Mouse (Mus musculus): Measurements from ENCODE around the gene Mtx1. TPM values are rescaled to one million over a fixed set of nuclear protein-coding genes. Genes with fewer than 3 reads are reported as not detected.

Gene Mtx1
- polyA plus RNA-seq, 1 experiment from 2014 or later: 231 TPM

- WGBS: 93% methylated on average over 27 of the region's 27 CpGs
- H3K9me3 ChIP-seq (ENCODE audit: control insufficient read depth, low read length): no peaks in the 10 kb centered on the region
- peaks cover 21% of the 10 kb centered on the region for H3K36me3 ChIP-seq (ENCODE audit: control insufficient read depth, insufficient read depth, low read length)
- H3K27ac ChIP-seq (replicated peaks; ENCODE audit: low read depth, low read length): no peak overlapping the region; the same call in 1 of the 2 replicates
- no peaks in the 10 kb centered on the region for H3K27me3 ChIP-seq (ENCODE audit: control insufficient read depth, insufficient read depth, low read length)
- H3K9ac ChIP-seq (ENCODE audit: low read length): no peak overlapping the region
- DNase-seq (ENCODE audit: low spot score) (no peak), ATAC-seq (ENCODE audit: insufficient number of reproducible peaks, low FRiP score, low TSS enrichment, low read depth) (no peak)
- H3K4me3 ChIP-seq (ENCODE audit: low read depth, low read length): no peak overlapping the region
- no peak overlapping the region for H3K4me2 ChIP-seq (ENCODE audit: low read depth, severe bottlenecking)
- peaks cover 30% of the 10 kb centered on the region for H3K4me1 ChIP-seq (ENCODE audit: control insufficient read depth, insufficient read depth, low read length)
These were observed 45.0 kb downstream of the Mtx1 start for GRCm38 (mm10) chr3:89181749-89182500.

DNA sequence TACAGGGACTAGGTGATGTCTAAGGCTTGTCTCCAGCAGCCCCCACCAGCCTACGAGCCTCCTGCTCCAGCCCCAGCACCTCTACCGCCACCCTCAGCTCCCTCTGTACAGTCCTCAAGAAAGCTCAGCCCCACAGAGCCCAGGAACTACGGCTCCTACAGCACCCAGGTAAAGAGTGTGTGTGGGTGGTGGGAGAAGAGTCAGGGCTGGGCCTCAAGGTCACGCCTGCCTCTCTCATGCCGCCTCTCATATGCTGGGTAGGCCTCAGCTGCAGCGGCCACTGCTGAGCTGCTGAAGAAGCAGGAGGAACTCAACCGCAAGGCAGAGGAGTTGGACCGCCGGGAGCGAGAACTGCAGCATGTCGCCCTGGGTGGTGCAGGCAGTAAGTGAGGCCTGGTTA, 47.8 kb downstream of the Mtx1 start:
- DNase-seq (ENCODE audit: low spot score) (no peak), ATAC-seq (ENCODE audit: insufficient number of reproducible peaks, low FRiP score, low TSS enrichment, low read depth) (no peak)
- Histone ChIP-seq H3K9me3 (ENCODE audit: control insufficient read depth, low read length) (no peaks in the 10 kb centered on the region), H3K36me3 (ENCODE audit: control insufficient read depth, insufficient read depth, low read length) (peaks cover 26% of the 10 kb centered on the region), H3K9ac (ENCODE audit: low read length) (no peak overlapping the region), H3K4me2 (ENCODE audit: low read depth, severe bottlenecking) (peak overlapping the region; percentile 82; the same call in 1 of the 2 replicates), H3K27ac (replicated peaks; ENCODE audit: low read depth, low read length) (no peak overlapping the region), H3K4me3 (ENCODE audit: low read depth, low read length) (no peak overlapping the region), H3K27me3 (ENCODE audit: control insufficient read depth, insufficient read depth, low read length) (no peaks in the 10 kb centered on the region), H3K4me1 (ENCODE audit: control insufficient read depth, insufficient read depth, low read length) (peaks cover 14% of the 10 kb centered on the region)
- WGBS: 93% methylated on average over 11 of the region's 11 CpGs

GRCm38 (mm10) chr3:89178107-89178385, 48.8 kb downstream of the Mtx1 start:
- ATAC-seq (ENCODE audit: insufficient number of reproducible peaks, low FRiP score, low TSS enrichment, low read depth) (no peak), DNase-seq (ENCODE audit: low spot score) (no peak)
- Histone ChIP-seq H3K27ac (replicated peaks; ENCODE audit: low read depth, low read length) (peak overlapping the region; percentile 53), H3K9me3 (ENCODE audit: control insufficient read depth, low read length) (no peaks in the 10 kb centered on the region), H3K4me1 (ENCODE audit: control insufficient read depth, insufficient read depth, low read length) (peaks cover 8% of the 10 kb centered on the region; the same call in 1 of the 2 replicates), H3K36me3 (ENCODE audit: control insufficient read depth, insufficient read depth, low read length) (peaks cover 35% of the 10 kb centered on the region), H3K4me2 (ENCODE audit: low read depth, severe bottlenecking) (peak overlapping the region; percentile 82), H3K4me3 (ENCODE audit: low read depth, low read length) (peak overlapping the region; percentile 59), H3K27me3 (ENCODE audit: control insufficient read depth, insufficient read depth, low read length) (no peaks in the 10 kb centered on the region), H3K9ac (ENCODE audit: low read length) (peak overlapping the region; percentile 86)
- WGBS: 8% methylated on average over 6 of the region's 6 CpGs

DNA sequence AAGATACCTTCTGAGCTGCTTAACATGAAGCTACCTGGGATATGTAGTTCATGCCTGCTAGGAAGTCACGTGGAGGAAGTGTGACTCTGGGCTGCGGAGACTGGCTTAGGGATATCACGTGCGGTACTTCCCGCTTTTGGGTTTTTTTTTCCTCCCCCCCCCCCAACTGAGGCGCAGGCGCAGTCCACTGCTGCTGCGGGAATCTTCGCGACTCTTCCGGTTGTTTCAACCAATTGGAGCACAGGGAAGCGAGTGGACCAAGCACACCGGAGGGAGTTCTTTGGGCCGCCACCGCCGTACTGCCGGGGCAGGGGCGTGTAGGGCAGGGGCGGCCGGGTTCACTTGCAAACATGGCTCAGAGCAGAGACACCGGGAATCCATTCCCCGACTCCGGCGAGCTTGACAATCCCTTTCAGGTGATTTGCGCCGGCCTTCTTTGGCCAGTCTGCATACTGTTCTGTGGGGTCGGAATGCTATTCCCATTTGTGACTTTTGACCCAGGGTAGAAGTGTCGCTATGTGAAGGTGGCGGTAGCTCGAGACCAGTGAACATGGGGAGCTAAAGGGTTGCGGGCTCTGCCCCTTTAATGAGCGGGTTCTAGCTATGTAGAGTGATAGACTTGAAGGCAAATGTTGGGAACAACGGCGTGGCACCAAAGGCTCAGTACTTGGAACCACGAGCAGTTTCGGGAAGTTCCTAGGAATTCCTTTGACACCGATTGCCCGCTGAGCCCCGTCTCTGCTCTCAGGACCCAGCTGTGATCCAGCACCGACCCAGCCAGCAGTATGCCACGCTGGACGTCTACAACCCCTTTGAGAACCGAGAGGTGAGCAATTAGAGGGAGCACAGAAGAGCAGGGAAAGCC, 49.4 kb downstream of the Mtx1 start, which contains the start of gene Scamp3:
Gene Scamp3 (plus strand): TSS at position 232 of the 865 bp plus-strand sequence.
- H3K36me3 ChIP-seq (ENCODE audit: control insufficient read depth, insufficient read depth, low read length): peaks cover 37% of the 10 kb centered on the region

GRCm38 (mm10) chr3:89176421-89176820, 50.5 kb downstream of the Mtx1 start:
- no peak overlapping the region; the same call in 1 of the 2 replicates for H3K4me2 ChIP-seq (ENCODE audit: low read depth, severe bottlenecking)
- ATAC-seq (ENCODE audit: insufficient number of reproducible peaks, low FRiP score, low TSS enrichment, low read depth) (no peak; the same call in 1 of the 2 replicates), DNase-seq (ENCODE audit: low spot score) (no peak)
- H3K9ac ChIP-seq (ENCODE audit: low read length): no peak overlapping the region
- H3K27ac ChIP-seq (replicated peaks; ENCODE audit: low read depth, low read length): no peak overlapping the region
- peaks cover 31% of the 10 kb centered on the region for H3K36me3 ChIP-seq (ENCODE audit: control insufficient read depth, insufficient read depth, low read length)
- no peak overlapping the region for H3K4me3 ChIP-seq (ENCODE audit: low read depth, low read length)
- 0 out of 2 replicates have a peak, but pooled peaks cover 6% of the 10 kb centered on the region for H3K4me1 ChIP-seq (ENCODE audit: control insufficient read depth, insufficient read depth, low read length)
- no peaks in the 10 kb centered on the region for H3K27me3 ChIP-seq (ENCODE audit: control insufficient read depth, insufficient read depth, low read length)
- no peaks in the 10 kb centered on the region for H3K9me3 ChIP-seq (ENCODE audit: control insufficient read depth, low read length)
- WGBS: 89% methylated on average over 7 of the region's 7 CpGs

More for the DNA sequence above, 49.4 kb downstream of the Mtx1 start, which contains the start of gene Scamp3:
- H3K27ac ChIP-seq (replicated peaks; ENCODE audit: low read depth, low read length): peak within 1 kb of the TSS; percentile 53
- no peaks in the 10 kb centered on the region for H3K27me3 ChIP-seq (ENCODE audit: control insufficient read depth, insufficient read depth, low read length)
- H3K9ac ChIP-seq (ENCODE audit: low read length): peak within 1 kb of the TSS; percentile 86
- peak within 1 kb of the TSS; percentile 82 for H3K4me2 ChIP-seq (ENCODE audit: low read depth, severe bottlenecking)
- 0 out of 2 replicates have a peak, but pooled peaks cover 6% of the 10 kb centered on the region for H3K4me1 ChIP-seq (ENCODE audit: control insufficient read depth, insufficient read depth, low read length)
- peak within 1 kb of the TSS; percentile 59 for H3K4me3 ChIP-seq (ENCODE audit: low read depth, low read length)
- under 1% methylated on average over 43 of the region's 43 CpGs for WGBS
- ATAC-seq (ENCODE audit: insufficient number of reproducible peaks, low FRiP score, low TSS enrichment, low read depth): peak; percentile 93
- H3K9me3 ChIP-seq (ENCODE audit: control insufficient read depth, low read length): no peaks in the 10 kb centered on the region
- DNase-seq (ENCODE audit: low spot score): peak; percentile 93

GRCm38 (mm10) chr3:89175544-89175943, 51.3 kb downstream of the Mtx1 start:
- no peak overlapping the region for H3K4me3 ChIP-seq (ENCODE audit: low read depth, low read length)
- H3K27me3 ChIP-seq (ENCODE audit: control insufficient read depth, insufficient read depth, low read length): no peaks in the 10 kb centered on the region
- no peak overlapping the region for H3K9ac ChIP-seq (ENCODE audit: low read length)
- no peaks in the 10 kb centered on the region for H3K9me3 ChIP-seq (ENCODE audit: control insufficient read depth, low read length)
- H3K27ac ChIP-seq (replicated peaks; ENCODE audit: low read depth, low read length): no peak overlapping the region
- no peak for DNase-seq (ENCODE audit: low spot score)
- peaks cover 30% of the 10 kb centered on the region for H3K36me3 ChIP-seq (ENCODE audit: control insufficient read depth, insufficient read depth, low read length)
- H3K4me1 ChIP-seq (ENCODE audit: control insufficient read depth, insufficient read depth, low read length): 0 out of 2 replicates have a peak, but pooled peaks cover 6% of the 10 kb centered on the region
- 93% methylated on average over 10 of the region's 10 CpGs for WGBS
- ATAC-seq (ENCODE audit: insufficient number of reproducible peaks, low FRiP score, low TSS enrichment, low read depth): no peak
- H3K4me2 ChIP-seq (ENCODE audit: low read depth, severe bottlenecking): no peak overlapping the region

DNA sequence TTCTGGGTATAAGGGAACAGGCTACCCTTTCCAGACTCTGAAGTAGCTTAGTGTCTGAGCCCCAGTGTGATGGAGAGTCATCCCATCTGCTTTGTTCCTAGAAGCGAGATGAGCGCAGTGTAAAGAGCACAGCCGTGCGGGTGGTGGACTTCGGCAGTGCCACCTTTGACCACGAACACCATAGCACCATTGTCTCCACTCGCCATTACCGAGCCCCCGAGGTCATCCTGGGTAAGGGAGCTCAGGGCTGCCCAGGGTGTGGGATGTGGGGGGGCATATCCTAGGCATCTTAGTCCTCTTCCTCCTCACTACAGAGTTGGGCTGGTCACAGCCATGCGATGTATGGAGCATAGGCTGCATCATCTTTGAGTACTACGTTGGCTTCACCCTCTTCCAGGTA, 52.0 kb downstream of the Mtx1 start:
- Histone ChIP-seq H3K4me1 (ENCODE audit: control insufficient read depth, insufficient read depth, low read length) (0 out of 2 replicates have a peak, but pooled peaks cover 6% of the 10 kb centered on the region), H3K27ac (replicated peaks; ENCODE audit: low read depth, low read length) (no peak overlapping the region), H3K9ac (ENCODE audit: low read length) (no peak overlapping the region), H3K4me2 (ENCODE audit: low read depth, severe bottlenecking) (no peak overlapping the region), H3K9me3 (ENCODE audit: control insufficient read depth, low read length) (no peaks in the 10 kb centered on the region), H3K36me3 (ENCODE audit: control insufficient read depth, insufficient read depth, low read length) (peaks cover 35% of the 10 kb centered on the region), H3K27me3 (ENCODE audit: control insufficient read depth, insufficient read depth, low read length) (no peaks in the 10 kb centered on the region), H3K4me3 (ENCODE audit: low read depth, low read length) (no peak overlapping the region)
- ATAC-seq (ENCODE audit: insufficient number of reproducible peaks, low FRiP score, low TSS enrichment, low read depth) (no peak), DNase-seq (ENCODE audit: low spot score) (no peak)
- WGBS: 94% methylated on average over 11 of the region's 11 CpGs

DNA sequence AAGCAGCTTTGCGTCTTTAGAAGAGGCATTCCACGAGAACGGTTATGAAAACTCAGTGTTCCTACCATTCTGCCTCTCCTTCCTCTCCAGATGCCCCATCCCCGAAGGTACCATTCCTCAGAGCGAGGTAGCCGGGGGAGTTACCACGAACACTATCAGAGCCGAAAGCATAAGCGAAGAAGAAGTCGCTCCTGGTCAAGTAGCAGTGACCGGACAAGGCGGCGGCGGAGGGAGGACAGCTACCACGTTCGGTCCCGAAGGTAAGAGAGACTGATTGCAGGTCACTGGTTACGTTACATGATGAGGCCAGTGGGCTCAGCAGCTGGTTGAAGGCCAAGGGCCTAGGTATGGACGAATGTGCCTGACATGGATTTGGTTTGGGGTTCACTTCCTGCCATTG, 59.9 kb downstream of the Mtx1 start:
- H3K9ac ChIP-seq (ENCODE audit: low read length): no peak overlapping the region
- H3K27ac ChIP-seq (replicated peaks; ENCODE audit: low read depth, low read length): no peak overlapping the region
- DNase-seq (ENCODE audit: low spot score) (no peak), ATAC-seq (ENCODE audit: insufficient number of reproducible peaks, low FRiP score, low TSS enrichment, low read depth) (no peak)
- peaks cover 15% of the 10 kb centered on the region for H3K4me1 ChIP-seq (ENCODE audit: control insufficient read depth, insufficient read depth, low read length)
- no peak overlapping the region for H3K4me3 ChIP-seq (ENCODE audit: low read depth, low read length)
- no peak overlapping the region for H3K4me2 ChIP-seq (ENCODE audit: low read depth, severe bottlenecking)
- H3K9me3 ChIP-seq (ENCODE audit: control insufficient read depth, low read length): no peaks in the 10 kb centered on the region
- WGBS: 95% methylated on average over 19 of the region's 19 CpGs
- peaks cover 22% of the 10 kb centered on the region for H3K36me3 ChIP-seq (ENCODE audit: control insufficient read depth, insufficient read depth, low read length)
- H3K27me3 ChIP-seq (ENCODE audit: control insufficient read depth, insufficient read depth, low read length): no peaks in the 10 kb centered on the region
